Mouse (Mus musculus): ENCODE measurements at regions not wholly inside any gene's neighbourhood (a gene's known extent, or its start where the extent isn't known, plus 50 kb on each side); places are given as distances from the start of the nearest gene placed in this dataset.

GRCm38 (mm10) chr8:128023661-128024060 lies 334.7 kb upstream of the Nrp1 start:
- no peak for TF ChIP-seq CTCF (IDR thresholded peaks at IDR 0.05; ENCODE audit: extremely low read depth, insufficient read depth, low read length)
- TF ChIP-seq POLR2A (IDR thresholded peaks at IDR 0.05; ENCODE audit: extremely low read depth, insufficient read depth, low read length): no peak

Measured in cortical plate, adult 2 months (tissue).